11 mouse cellular contexts compared by ENCODE assay signal in genomic region chr12:117047384-117048251, GRCm38 (mm10).
DNase-seq lines count a peak whose midpoint lies in the region; ATAC-seq and TF ChIP-seq lines count a peak whose summit lies in the region.
"Had no signal": no experiment of that assay in that cellular context is flagged by ENCODE, and none has a peak within 500 bp of the region (broad histone marks: within the 10 kb centered on the region; RNA-seq: fewer than 3 reads in every experiment).

No protein-coding gene starts in this region.

- H3K9ac ChIP-seq in lung, embryonic 14.5 days, result no peak overlapping the region
- peak overlapping the region; percentile 7; the same call in 1 of the 2 replicates for H3K9ac ChIP-seq in forebrain, embryonic 14.5 days (ENCODE audit: low read length)
- peak overlapping the region; percentile 10 for H3K9ac ChIP-seq in midbrain, embryonic 11.5 days (ENCODE audit: low read length)
- H3K9ac ChIP-seq: embryonic facial prominence, embryonic 13.5 days; stomach, embryonic 15.5 days had no signal

- H3K27ac ChIP-seq in lung, embryonic 14.5 days (ENCODE audit: low read depth), result 0 out of 2 replicates have a peak overlapping the region, but pooled peaks have one; percentile 28
- peak overlapping the region; percentile 76 for H3K27ac ChIP-seq in forebrain, embryonic 14.5 days (ENCODE audit: low read depth, low read length)
- H3K27ac ChIP-seq in midbrain, embryonic 11.5 days (ENCODE audit: low read depth, low read length), result peak overlapping the region; percentile 84
- H3K27ac ChIP-seq: embryonic facial prominence, embryonic 13.5 days; stomach, embryonic 15.5 days had no signal

- no peaks in the 10 kb centered on the region for H3K4me1 ChIP-seq in lung, embryonic 14.5 days (ENCODE audit: insufficient read depth)
- no peaks in the 10 kb centered on the region for H3K4me1 ChIP-seq in lung, adult 2 months (ENCODE audit: control insufficient read depth, insufficient read depth, low read length)
- peaks cover 18% of the 10 kb centered on the region for H3K4me1 ChIP-seq in forebrain, embryonic 14.5 days (ENCODE audit: control insufficient read depth, insufficient read depth, low read length)
- peaks cover 17% of the 10 kb centered on the region for H3K4me1 ChIP-seq in midbrain, embryonic 11.5 days (ENCODE audit: control insufficient read depth, insufficient read depth, low read length)
- H3K4me1 ChIP-seq: stomach, embryonic 15.5 days had no signal

- no peak overlapping the region for H3K4me3 ChIP-seq in lung, embryonic 14.5 days (ENCODE audit: low read depth, low read length)
- H3K4me3 ChIP-seq in lung, adult 2 months (replicated peaks; ENCODE audit: extremely low read depth, low read depth, low read length), result no peak overlapping the region
- no peak overlapping the region for H3K4me3 ChIP-seq in forebrain, embryonic 14.5 days (ENCODE audit: low read depth, low read length)
- H3K4me3 ChIP-seq in midbrain, embryonic 11.5 days (ENCODE audit: low read depth, low read length), result no peak overlapping the region
- H3K4me3 ChIP-seq: embryonic facial prominence, embryonic 13.5 days; stomach, embryonic 15.5 days had no signal

- no peak for DNase-seq in lung, embryonic 14.5 days
- no peak for DNase-seq in lung, adult 2 months
- peak; percentile 41 for DNase-seq in forebrain, embryonic 14.5 days (ENCODE audit: low spot score)
- DNase-seq in midbrain, embryonic 11.5 days (ENCODE audit: low spot score, missing footprints), result peak; percentile 95
- DNase-seq in adrenal gland, postnatal 36 days, result no peak
- DNase-seq in gastrocnemius, adult 18-20 months (ENCODE audit: low spot score), result no peak
- no peak for DNase-seq in right cerebral cortex, adult 2 months (ENCODE audit: low spot score in 2 of 2)
- DNase-seq: lung, postnatal 10 days had no signal

- no peak for TF ChIP-seq CTCF in lung, embryonic 14.5 days (IDR thresholded peaks at IDR 0.05; ENCODE audit: low read depth)
- no peak for TF ChIP-seq CTCF in lung, adult 2 months (IDR thresholded peaks at IDR 0.05; ENCODE audit: insufficient read depth, low read length)

- no peaks in the 10 kb centered on the region for H3K9me3 ChIP-seq in lung, embryonic 14.5 days (ENCODE audit: low read depth, low read length)
- no peaks in the 10 kb centered on the region for H3K9me3 ChIP-seq in forebrain, embryonic 14.5 days (replicated peaks; ENCODE audit: control insufficient read depth, low read length)
- no peaks in the 10 kb centered on the region for H3K9me3 ChIP-seq in midbrain, embryonic 11.5 days (ENCODE audit: control insufficient read depth, low read length)
- H3K9me3 ChIP-seq: embryonic facial prominence, embryonic 13.5 days; stomach, embryonic 15.5 days had no signal

- no peak overlapping the region for H3K4me2 ChIP-seq in lung, embryonic 14.5 days
- H3K4me2 ChIP-seq in forebrain, embryonic 14.5 days (ENCODE audit: low read length), result no peak overlapping the region
- H3K4me2 ChIP-seq in midbrain, embryonic 11.5 days, result no peak overlapping the region
- H3K4me2 ChIP-seq: embryonic facial prominence, embryonic 13.5 days; stomach, embryonic 15.5 days had no signal

- no peaks in the 10 kb centered on the region for H3K27me3 ChIP-seq in lung, embryonic 14.5 days (ENCODE audit: insufficient read depth, low read length)
- H3K27me3 ChIP-seq in forebrain, embryonic 14.5 days (replicated peaks; ENCODE audit: control insufficient read depth, insufficient read depth, low read length), result 0 out of 2 replicates have a peak, but pooled peaks cover 6% of the 10 kb centered on the region
- H3K27me3 ChIP-seq in midbrain, embryonic 11.5 days (ENCODE audit: control insufficient read depth, insufficient read depth, low read length), result no peaks in the 10 kb centered on the region
- H3K27me3 ChIP-seq: embryonic facial prominence, embryonic 13.5 days; stomach, embryonic 15.5 days had no signal

- WGBS in lung, embryonic 14.5 days, result 33% methylated on average over 3 of the region's 3 CpGs
- WGBS in lung, adult 2 months, result 22% methylated on average over 3 of the region's 3 CpGs
- 6% methylated on average over 3 of the region's 3 CpGs for WGBS in forebrain, embryonic 14.5 days
- WGBS in midbrain, embryonic 11.5 days, result 3% methylated on average over 3 of the region's 3 CpGs

- TF ChIP-seq POLR2A in lung, adult 2 months (IDR thresholded peaks at IDR 0.05; ENCODE audit: borderline replicate concordance, extremely low read depth, low read depth, low read length), result no peak

- ATAC-seq in lung, embryonic 14.5 days (ENCODE audit: insufficient read depth), result no peak
- peak; percentile 59 for ATAC-seq in forebrain, embryonic 14.5 days
- ATAC-seq in midbrain, embryonic 11.5 days (ENCODE audit: low FRiP score), result peak; percentile 86
- ATAC-seq in monocyte, adult 5-6 weeks (replicated peaks; ENCODE audit: insufficient number of reproducible peaks, low FRiP score, low TSS enrichment, poor library complexity, severe bottlenecking), result no peak

- no peaks in the 10 kb centered on the region for H3K36me3 ChIP-seq in lung, embryonic 14.5 days (ENCODE audit: insufficient read depth)
- H3K36me3 ChIP-seq in forebrain, embryonic 14.5 days (ENCODE audit: control insufficient read depth, insufficient read depth, low read length), result no peaks in the 10 kb centered on the region
- H3K36me3 ChIP-seq in midbrain, embryonic 11.5 days (ENCODE audit: control insufficient read depth, insufficient read depth, low read length), result no peaks in the 10 kb centered on the region
- H3K36me3 ChIP-seq: embryonic facial prominence, embryonic 13.5 days; stomach, embryonic 15.5 days had no signal

Comparison
In these comparisons a context has a peak if more than half of its experiments do, and no peak if none do; other contexts are left out.
1. ATAC-seq: peak in forebrain, embryonic 14.5 days (single experiment) and midbrain, embryonic 11.5 days (single experiment); none in lung, embryonic 14.5 days (single experiment) and monocyte, adult 5-6 weeks (single experiment).
2. DNase-seq: peak in forebrain, embryonic 14.5 days (single experiment) and midbrain, embryonic 11.5 days (single experiment); none in lung, embryonic 14.5 days (single experiment), lung, adult 2 months (single experiment), adrenal gland, postnatal 36 days (0 of 2), gastrocnemius, adult 18-20 months (single experiment) and right cerebral cortex, adult 2 months (0 of 2).
3. H3K27ac ChIP-seq: peak in every context shown above with its lines; median percentile 84 in midbrain, embryonic 11.5 days; 76 in forebrain, embryonic 14.5 days; 28 in lung, embryonic 14.5 days.